14 mouse cellular contexts compared by ENCODE assay signal in the genomic region with DNA sequence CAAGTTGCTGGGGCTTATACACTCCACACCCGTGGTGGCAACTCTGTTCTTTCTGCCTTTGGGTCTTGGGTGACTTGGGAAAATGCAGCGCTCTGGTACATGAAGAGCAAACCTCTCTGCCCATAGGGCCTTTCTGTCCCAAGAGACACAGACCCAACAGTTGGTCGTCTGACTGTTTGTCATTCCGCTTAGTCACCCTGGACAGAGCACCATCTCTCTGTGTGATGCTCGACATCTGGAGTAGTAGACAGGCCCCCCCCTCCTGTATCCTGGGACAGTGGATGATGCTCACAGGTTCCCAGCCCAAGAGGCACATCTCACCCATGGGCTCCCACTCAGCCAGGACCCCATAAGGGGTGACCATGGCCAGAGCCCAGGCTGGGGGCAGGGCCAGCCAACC. TPM values are rescaled to one million over a fixed set of nuclear protein-coding genes. Genes with fewer than 3 reads are reported as not detected.
DNase-seq lines count a peak whose midpoint lies in the region; ATAC-seq lines count a peak whose summit lies in the region.
"Had no signal": no experiment of that assay in that cellular context is flagged by ENCODE, and none has a peak within 500 bp of the region (broad histone marks: within the 10 kb centered on the region; RNA-seq: fewer than 3 reads in every experiment).

No protein-coding gene starts in this region.

- no peaks in the 10 kb centered on the region for H3K27me3 ChIP-seq in heart, embryonic 13.5 days (replicated peaks)
- no peaks in the 10 kb centered on the region for H3K27me3 ChIP-seq in forebrain, embryonic 11.5 days (ENCODE audit: control insufficient read depth, insufficient read depth, low read length)
- H3K27me3 ChIP-seq in neural tube, embryonic 11.5 days (ENCODE audit: control insufficient read depth, insufficient read depth, low read length), result no peaks in the 10 kb centered on the region

- H3K4me2 ChIP-seq in heart, embryonic 13.5 days, result no peak overlapping the region
- peak overlapping the region; percentile 32; the same call in 1 of the 2 replicates for H3K4me2 ChIP-seq in forebrain, embryonic 11.5 days (ENCODE audit: low read depth, low read length, severe bottlenecking)
- no peak overlapping the region for H3K4me2 ChIP-seq in neural tube, embryonic 11.5 days (ENCODE audit: low read depth)
- H3K4me2 ChIP-seq: liver, embryonic 11.5 days had no signal

- no peak for DNase-seq in heart, adult 9 months (ENCODE audit: low spot score in 2 of 2)
- DNase-seq in forebrain, embryonic 11.5 days (ENCODE audit: low spot score), result no peak
- DNase-seq in neural tube, embryonic 11.5 days (ENCODE audit: low spot score), result no peak
- DNase-seq in frontal cortex, postnatal 25 days (ENCODE audit: low spot score in 2 of 2), result no peak
- DNase-seq in thymus, postnatal 14 days, result no peak
- no peak for DNase-seq in right cerebral cortex, postnatal 25 days
- DNase-seq: B cell, adult 2 months; cerebellum, adult 9-10 months; retina, postnatal 1 day had no signal

- H3K4me3 ChIP-seq in heart, embryonic 13.5 days, result no peak overlapping the region
- H3K4me3 ChIP-seq in forebrain, embryonic 11.5 days (ENCODE audit: low read depth, low read length), result no peak overlapping the region
- H3K4me3 ChIP-seq in neural tube, embryonic 11.5 days (ENCODE audit: low read depth, low read length), result no peak overlapping the region

- no peaks in the 10 kb centered on the region for H3K9me3 ChIP-seq in heart, embryonic 13.5 days
- H3K9me3 ChIP-seq in forebrain, embryonic 11.5 days (ENCODE audit: control insufficient read depth, low read length), result no peaks in the 10 kb centered on the region
- no peaks in the 10 kb centered on the region for H3K9me3 ChIP-seq in neural tube, embryonic 11.5 days (ENCODE audit: control insufficient read depth, low read length)

- peaks cover 71% of the 10 kb centered on the region for H3K4me1 ChIP-seq in heart, embryonic 13.5 days
- peaks cover 13% of the 10 kb centered on the region for H3K4me1 ChIP-seq in forebrain, embryonic 11.5 days (replicated peaks; ENCODE audit: control insufficient read depth, insufficient read depth, low read length)
- peaks cover 23% of the 10 kb centered on the region for H3K4me1 ChIP-seq in neural tube, embryonic 11.5 days (ENCODE audit: control insufficient read depth, insufficient read depth, low read length)

- 0 out of 2 replicates have a peak overlapping the region, but pooled peaks have one; percentile 14 for H3K9ac ChIP-seq in heart, embryonic 13.5 days
- H3K9ac ChIP-seq in forebrain, embryonic 11.5 days (ENCODE audit: low read length), result peak overlapping the region; percentile 27
- H3K9ac ChIP-seq in neural tube, embryonic 11.5 days (ENCODE audit: low read length), result 0 out of 2 replicates have a peak overlapping the region, but pooled peaks have one; percentile 2

- ATAC-seq in heart, embryonic 13.5 days (ENCODE audit: extremely low read depth, insufficient number of reproducible peaks, low FRiP score, low TSS enrichment), result no peak
- ATAC-seq in forebrain, embryonic 11.5 days (replicated peaks; ENCODE audit: low FRiP score), result peak; percentile 55
- ATAC-seq in megakaryocyte, adult 5-6 weeks (ENCODE audit: poor library complexity, severe bottlenecking), result 0 out of 2 replicates have a peak, but pooled peaks have one; percentile 5
- ATAC-seq in neural tube, embryonic 11.5 days (ENCODE audit: insufficient read depth, low FRiP score, low TSS enrichment), result no peak
- ATAC-seq: activated CD4-positive, CD25-positive, alpha-beta regulatory T cell, adult 4 months; lung, postnatal 0 days had no signal

- H3K36me3 ChIP-seq in heart, embryonic 13.5 days, result 0 out of 2 replicates have a peak, but pooled peaks cover 4% of the 10 kb centered on the region
- no peaks in the 10 kb centered on the region for H3K36me3 ChIP-seq in forebrain, embryonic 11.5 days (ENCODE audit: control insufficient read depth, insufficient read depth, low read length)
- no peaks in the 10 kb centered on the region for H3K36me3 ChIP-seq in neural tube, embryonic 11.5 days (ENCODE audit: control insufficient read depth, insufficient read depth, low read length)

- no peak overlapping the region for H3K27ac ChIP-seq in heart, embryonic 13.5 days (replicated peaks)
- peak overlapping the region; percentile 64 for H3K27ac ChIP-seq in forebrain, embryonic 11.5 days (ENCODE audit: low read depth, low read length)
- H3K27ac ChIP-seq in neural tube, embryonic 11.5 days (ENCODE audit: low read depth, low read length), result peak overlapping the region; percentile 49; the same call in 1 of the 2 replicates

- 72% methylated on average over 5 of the region's 5 CpGs for WGBS in heart, embryonic 13.5 days
- WGBS in forebrain, embryonic 11.5 days, result 67% methylated on average over 5 of the region's 5 CpGs
- 60% methylated on average over 5 of the region's 5 CpGs for WGBS in neural tube, embryonic 11.5 days

RNA-seq across cellular contexts. Expression of a gene that starts 38.6 kb away (rescaled TPM):
- polyA plus RNA-seq in heart, embryonic 13.5 days (2015; fragmentation: Nextera tagmentation; extraction: Ambion mirVana), result 11.6 and 12.1 TPM in 2 replicates
- polyA plus RNA-seq in forebrain, embryonic 11.5 days (2014; fragmentation: Nextera tagmentation; extraction: Ambion mirVana), result 27.9 and 33.0 TPM in 2 replicates
- 59.1 and 66.2 TPM in 2 replicates for total RNA-seq in megakaryocyte, adult 5-6 weeks (2015)
- total RNA-seq in megakaryocyte, adult 5-6 weeks (2017), result 73.8 and 90.1 TPM in 2 replicates
- 21.9 and 24.8 TPM in 2 replicates for polyA plus RNA-seq in neural tube, embryonic 11.5 days (2014; fragmentation: Nextera tagmentation; extraction: Ambion mirVana)

RNA-seq across cellular contexts. Expression of a gene that starts 51.9 kb away (rescaled TPM):
- polyA plus RNA-seq in heart, embryonic 13.5 days (2015; fragmentation: Nextera tagmentation; extraction: Ambion mirVana), result 1,911 and 2,152 TPM in 2 replicates
- polyA plus RNA-seq in forebrain, embryonic 11.5 days (2014; fragmentation: Nextera tagmentation; extraction: Ambion mirVana), result 403 and 425 TPM in 2 replicates
- 74.9 and 77.7 TPM in 2 replicates for total RNA-seq in megakaryocyte, adult 5-6 weeks (2015)
- 85.5 and 90.4 TPM in 2 replicates for total RNA-seq in megakaryocyte, adult 5-6 weeks (2017)
- polyA plus RNA-seq in neural tube, embryonic 11.5 days (2014; fragmentation: Nextera tagmentation; extraction: Ambion mirVana), result 371 and 381 TPM in 2 replicates

Comparison
In these comparisons a context has a peak if more than half of its experiments do, and no peak if none do; other contexts are left out.
1. ATAC-seq: peak in forebrain, embryonic 11.5 days (single experiment) and megakaryocyte, adult 5-6 weeks (single experiment); none in heart, embryonic 13.5 days (single experiment) and neural tube, embryonic 11.5 days (single experiment).
2. Peak in every context shown above with its lines, with median percentiles within 50 percentile points of each other: H3K9ac ChIP-seq.